Mouse (Mus musculus): ENCODE data around the gene Sptssb. TPM values are rescaled to one million over a fixed set of nuclear protein-coding genes. Genes with fewer than 3 reads are reported as not detected.

Gene Sptssb
- polyA plus RNA-seq, 1 experiment from 2014 or later = 0.19 TPM

- WGBS = 88% methylated on average over 7 of the region's 7 CpGs
- no peaks in the 10 kb centered on the region for H3K27me3 ChIP-seq (replicated peaks; ENCODE audit: low read depth, poor library complexity, severe bottlenecking)
- no peak overlapping the region for H3K4me3 ChIP-seq
- H3K27ac ChIP-seq (replicated peaks) = no peak overlapping the region
- DNase-seq (ENCODE audit: low spot score) = no peak
- peaks cover 3% of the 10 kb centered on the region; the same call in 1 of the 2 replicates for H3K4me1 ChIP-seq
- H3K9me3 ChIP-seq = no peaks in the 10 kb centered on the region
- no peaks in the 10 kb centered on the region for H3K36me3 ChIP-seq (replicated peaks)
Observed at GRCm38 (mm10) chr3:69819146-69819850, 40.4 kb downstream of the Sptssb start.

- Histone ChIP-seq H3K27me3 (replicated peaks; ENCODE audit: low read depth, poor library complexity, severe bottlenecking) (no peaks in the 10 kb centered on the region), H3K27ac (replicated peaks) (no peak overlapping the region), H3K36me3 (replicated peaks) (no peaks in the 10 kb centered on the region), H3K4me3 (no peak overlapping the region), H3K4me1 (peaks cover 3% of the 10 kb centered on the region; the same call in 1 of the 2 replicates), H3K9me3 (no peaks in the 10 kb centered on the region)
- 77% methylated on average over 5 of the region's 5 CpGs for whole genome bisulfite sequencing
- DNase-seq (ENCODE audit: low spot score) = no peak
Observed at GRCm38 (mm10) chr3:69818466-69818865, 41.3 kb downstream of the Sptssb start.

GRCm38 (mm10) chr3:69816547-69816946 is 43.2 kb downstream of the Sptssb start:
- 82% methylated on average over 2 of the region's 2 CpGs for WGBS
- Histone ChIP-seq H3K27ac (replicated peaks) (no peak overlapping the region), H3K27me3 (replicated peaks; ENCODE audit: low read depth, poor library complexity, severe bottlenecking) (no peaks in the 10 kb centered on the region), H3K4me3 (no peak overlapping the region), H3K9me3 (no peaks in the 10 kb centered on the region), H3K4me1 (peaks cover 3% of the 10 kb centered on the region; the same call in 1 of the 2 replicates), H3K36me3 (replicated peaks) (no peaks in the 10 kb centered on the region)
- DNase-seq (ENCODE audit: low spot score) = no peak

GRCm38 (mm10) chr3:69813005-69813695 is 46.6 kb downstream of the Sptssb start:
- 83% methylated on average over 11 of the region's 11 CpGs for WGBS
- Histone ChIP-seq H3K36me3 (replicated peaks) (no peaks in the 10 kb centered on the region), H3K4me1 (peaks cover 3% of the 10 kb centered on the region; the same call in 1 of the 2 replicates), H3K4me3 (no peak overlapping the region), H3K9me3 (no peaks in the 10 kb centered on the region), H3K27me3 (replicated peaks; ENCODE audit: low read depth, poor library complexity, severe bottlenecking) (no peaks in the 10 kb centered on the region), H3K27ac (replicated peaks) (no peak overlapping the region)
- no peak for DNase-seq (ENCODE audit: low spot score)

- Histone ChIP-seq H3K27ac (replicated peaks) (no peak overlapping the region), H3K4me1 (peaks cover 3% of the 10 kb centered on the region; the same call in 1 of the 2 replicates), H3K9me3 (no peaks in the 10 kb centered on the region), H3K4me3 (no peak overlapping the region), H3K36me3 (replicated peaks) (no peaks in the 10 kb centered on the region), H3K27me3 (replicated peaks; ENCODE audit: low read depth, poor library complexity, severe bottlenecking) (no peaks in the 10 kb centered on the region)
- 77% methylated on average over 2 of the region's 2 CpGs for WGBS
- DNase-seq (ENCODE audit: low spot score) = no peak
Observed at GRCm38 (mm10) chr3:69812442-69812841, 47.3 kb downstream of the Sptssb start.

GRCm38 (mm10) chr3:69808479-69808878 is 51.3 kb downstream of the Sptssb start:
- Histone ChIP-seq H3K9me3 (no peaks in the 10 kb centered on the region), H3K4me1 (no peaks in the 10 kb centered on the region), H3K27me3 (replicated peaks; ENCODE audit: low read depth, poor library complexity, severe bottlenecking) (no peaks in the 10 kb centered on the region), H3K4me3 (no peak overlapping the region), H3K27ac (replicated peaks) (no peak overlapping the region), H3K36me3 (replicated peaks) (no peaks in the 10 kb centered on the region)
- no peak for DNase-seq (ENCODE audit: low spot score)
- WGBS = 81% methylated on average over 7 of the region's 7 CpGs

GRCm38 (mm10) chr3:69803137-69803536 is 56.6 kb downstream of the Sptssb start:
- no peak overlapping the region for H3K27ac ChIP-seq (replicated peaks)
- no peaks in the 10 kb centered on the region for H3K9me3 ChIP-seq
- no peaks in the 10 kb centered on the region for H3K4me1 ChIP-seq
- no peaks in the 10 kb centered on the region for H3K27me3 ChIP-seq (replicated peaks; ENCODE audit: low read depth, poor library complexity, severe bottlenecking)
- no peak for DNase-seq (ENCODE audit: low spot score)
- WGBS = 88% methylated on average over 1 of the region's 1 CpGs
- no peak overlapping the region for H3K4me3 ChIP-seq
- no peaks in the 10 kb centered on the region for H3K36me3 ChIP-seq (replicated peaks)

- Histone ChIP-seq H3K27ac (replicated peaks) (no peak overlapping the region), H3K4me1 (no peaks in the 10 kb centered on the region), H3K9me3 (no peaks in the 10 kb centered on the region), H3K4me3 (no peak overlapping the region), H3K36me3 (replicated peaks) (no peaks in the 10 kb centered on the region), H3K27me3 (replicated peaks; ENCODE audit: low read depth, poor library complexity, severe bottlenecking) (no peaks in the 10 kb centered on the region)
- no peak for DNase-seq (ENCODE audit: low spot score)
- WGBS = 78% methylated on average over 7 of the region's 7 CpGs
Observed at GRCm38 (mm10) chr3:69800829-69801384, 58.8 kb downstream of the Sptssb start.

GRCm38 (mm10) chr3:69799096-69799495 is 60.6 kb downstream of the Sptssb start:
- DNase-seq (ENCODE audit: low spot score) = no peak
- H3K4me3 ChIP-seq = no peak overlapping the region
- no peaks in the 10 kb centered on the region for H3K36me3 ChIP-seq (replicated peaks)
- WGBS = 72% methylated on average over 1 of the region's 1 CpGs
- no peak overlapping the region for H3K27ac ChIP-seq (replicated peaks)
- H3K27me3 ChIP-seq (replicated peaks; ENCODE audit: low read depth, poor library complexity, severe bottlenecking) = no peaks in the 10 kb centered on the region
- no peaks in the 10 kb centered on the region for H3K9me3 ChIP-seq
- no peaks in the 10 kb centered on the region for H3K4me1 ChIP-seq

GRCm38 (mm10) chr3:69797969-69798368 is 61.8 kb downstream of the Sptssb start:
- Histone ChIP-seq H3K9me3 (no peaks in the 10 kb centered on the region), H3K27me3 (replicated peaks; ENCODE audit: low read depth, poor library complexity, severe bottlenecking) (no peaks in the 10 kb centered on the region), H3K36me3 (replicated peaks) (no peaks in the 10 kb centered on the region), H3K27ac (replicated peaks) (no peak overlapping the region), H3K4me3 (no peak overlapping the region), H3K4me1 (no peaks in the 10 kb centered on the region)
- no peak for DNase-seq (ENCODE audit: low spot score)
- 87% methylated on average over 2 of the region's 2 CpGs for WGBS

GRCm38 (mm10) chr3:69797533-69797932 is 62.2 kb downstream of the Sptssb start:
- 88% methylated on average over 4 of the region's 4 CpGs for WGBS
- no peak overlapping the region for H3K4me3 ChIP-seq
- no peak overlapping the region for H3K27ac ChIP-seq (replicated peaks)
- no peaks in the 10 kb centered on the region for H3K36me3 ChIP-seq (replicated peaks)
- DNase-seq (ENCODE audit: low spot score) = no peak
- no peaks in the 10 kb centered on the region for H3K9me3 ChIP-seq
- no peaks in the 10 kb centered on the region for H3K27me3 ChIP-seq (replicated peaks; ENCODE audit: low read depth, poor library complexity, severe bottlenecking)
- no peaks in the 10 kb centered on the region for H3K4me1 ChIP-seq

GRCm38 (mm10) chr3:69792823-69793417 is 66.8 kb downstream of the Sptssb start:
- no peaks in the 10 kb centered on the region for H3K36me3 ChIP-seq (replicated peaks)
- H3K4me3 ChIP-seq = no peak overlapping the region
- DNase-seq (ENCODE audit: low spot score) = no peak
- H3K4me1 ChIP-seq = no peaks in the 10 kb centered on the region
- 78% methylated on average over 3 of the region's 3 CpGs for WGBS
- no peaks in the 10 kb centered on the region for H3K9me3 ChIP-seq
- no peaks in the 10 kb centered on the region for H3K27me3 ChIP-seq (replicated peaks; ENCODE audit: low read depth, poor library complexity, severe bottlenecking)
- no peak overlapping the region for H3K27ac ChIP-seq (replicated peaks)

Measured in embryonic facial prominence, embryonic 10.5 days (tissue).